Mouse (Mus musculus): ENCODE results near the gene Gsk3b. TPM values are rescaled to one million over a fixed set of nuclear protein-coding genes. Genes with fewer than 3 reads are reported as not detected.

Gsk3b gene
- total and polyA plus RNA-seq, 2 experiments from 2014 or later = 31.5 to 37.4 TPM

DNA sequence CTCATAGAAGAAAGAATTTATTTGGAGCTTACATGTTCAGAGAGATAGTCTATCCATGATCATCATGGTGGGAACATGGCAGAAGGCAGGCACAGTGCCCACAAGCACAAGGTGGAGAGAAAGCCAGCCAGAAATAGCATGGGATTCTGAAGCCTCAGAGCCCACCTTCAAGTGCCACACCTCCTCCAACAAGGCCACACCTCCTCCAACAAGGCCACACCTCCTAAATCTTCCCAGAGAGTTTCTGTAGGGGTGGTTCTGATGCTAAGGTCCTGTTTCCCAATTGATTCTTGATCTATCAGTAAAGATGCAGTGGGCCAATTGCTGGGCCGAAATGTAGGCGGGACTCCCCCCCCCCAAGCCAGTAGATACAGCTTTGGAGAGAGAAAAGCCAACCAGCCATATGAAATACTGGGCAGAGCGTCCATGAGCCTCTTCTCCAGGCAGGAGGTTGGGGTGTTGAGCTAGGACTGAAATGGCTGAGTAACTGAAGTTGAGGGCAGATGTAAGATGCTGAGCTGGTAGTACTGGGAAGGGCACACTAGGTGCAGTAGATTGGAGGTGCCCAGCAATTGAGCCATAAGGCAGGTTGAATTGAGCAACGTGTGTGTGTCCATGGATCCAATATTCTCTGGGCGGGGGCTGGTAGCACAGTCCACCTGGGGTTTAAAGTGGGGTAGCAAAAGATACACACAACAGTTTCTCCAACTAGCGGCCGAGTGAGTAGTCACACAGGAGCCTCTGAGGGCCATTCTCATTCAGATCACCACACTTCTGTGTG, 76.2 kb downstream of the Gsk3b start:
- Histone ChIP-seq H3K4me2 (ENCODE audit: low read depth, low read length) (no peak overlapping the region), H3K4me1 (ENCODE audit: control insufficient read depth, insufficient read depth) (no peaks in the 10 kb centered on the region), H3K27ac (ENCODE audit: low read depth) (no peak overlapping the region), H3K4me3 (ENCODE audit: low read depth, low read length) (no peak overlapping the region), H3K36me3 (replicated peaks; ENCODE audit: control insufficient read depth, insufficient read depth, low read length) (0 out of 2 replicates have a peak, but pooled peaks cover 4% of the 10 kb centered on the region), H3K27me3 (ENCODE audit: control insufficient read depth, insufficient read depth, low read length) (no peaks in the 10 kb centered on the region), H3K9me3 (replicated peaks; ENCODE audit: control insufficient read depth, low read length) (no peaks in the 10 kb centered on the region), H3K9ac (replicated peaks; ENCODE audit: low read depth, low read length) (no peak overlapping the region)
- TF ChIP-seq CTCF (IDR thresholded peaks at IDR 0.05; ENCODE audit: low read depth) (no peak), EP300 (IDR thresholded peaks at IDR 0.05; ENCODE audit: low read depth) (no peak)
- WGBS = 94% methylated on average over 7 of the region's 7 CpGs
- DNase-seq (ENCODE audit: low spot score) (no peak), ATAC-seq (ENCODE audit: insufficient read depth, low read depth) (no peak)

DNA sequence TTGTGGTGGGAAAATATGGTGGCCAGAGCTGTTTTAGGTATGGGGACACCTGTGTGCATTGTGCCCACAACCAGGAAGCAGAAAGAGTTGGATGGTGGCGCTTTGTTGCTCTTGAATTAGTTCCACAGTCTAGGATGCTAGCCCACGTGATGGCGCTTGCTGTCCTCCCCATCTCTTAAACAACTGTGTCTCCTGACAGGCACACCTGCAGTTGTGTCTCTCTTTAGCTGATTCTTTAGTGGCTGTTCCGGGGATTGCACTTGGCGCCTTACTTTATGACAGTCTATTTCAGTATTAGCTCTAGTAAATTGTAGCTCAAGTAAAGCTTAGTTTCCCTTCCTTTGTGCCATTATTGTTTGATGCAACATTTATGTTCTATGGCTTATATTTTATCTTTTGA, 80.2 kb downstream of the Gsk3b start:
- H3K9me3 ChIP-seq (replicated peaks; ENCODE audit: control insufficient read depth, low read length) = no peaks in the 10 kb centered on the region
- no peaks in the 10 kb centered on the region for H3K27me3 ChIP-seq (ENCODE audit: control insufficient read depth, insufficient read depth, low read length)
- peaks cover 16% of the 10 kb centered on the region for H3K36me3 ChIP-seq (replicated peaks; ENCODE audit: control insufficient read depth, insufficient read depth, low read length)
- 94% methylated on average over 5 of the region's 5 CpGs for WGBS
- H3K4me3 ChIP-seq (ENCODE audit: low read depth, low read length) = no peak overlapping the region
- ATAC-seq (ENCODE audit: insufficient read depth, low read depth) (no peak), DNase-seq (ENCODE audit: low spot score) (no peak)
- H3K9ac ChIP-seq (replicated peaks; ENCODE audit: low read depth, low read length) = no peak overlapping the region
- no peak for TF ChIP-seq EP300 (IDR thresholded peaks at IDR 0.05; ENCODE audit: low read depth)
- no peak for TF ChIP-seq CTCF (IDR thresholded peaks at IDR 0.05; ENCODE audit: low read depth)
- H3K4me2 ChIP-seq (ENCODE audit: low read depth, low read length) = no peak overlapping the region
- no peak overlapping the region for H3K27ac ChIP-seq (ENCODE audit: low read depth)
- H3K4me1 ChIP-seq (ENCODE audit: control insufficient read depth, insufficient read depth) = peaks cover 6% of the 10 kb centered on the region

DNA sequence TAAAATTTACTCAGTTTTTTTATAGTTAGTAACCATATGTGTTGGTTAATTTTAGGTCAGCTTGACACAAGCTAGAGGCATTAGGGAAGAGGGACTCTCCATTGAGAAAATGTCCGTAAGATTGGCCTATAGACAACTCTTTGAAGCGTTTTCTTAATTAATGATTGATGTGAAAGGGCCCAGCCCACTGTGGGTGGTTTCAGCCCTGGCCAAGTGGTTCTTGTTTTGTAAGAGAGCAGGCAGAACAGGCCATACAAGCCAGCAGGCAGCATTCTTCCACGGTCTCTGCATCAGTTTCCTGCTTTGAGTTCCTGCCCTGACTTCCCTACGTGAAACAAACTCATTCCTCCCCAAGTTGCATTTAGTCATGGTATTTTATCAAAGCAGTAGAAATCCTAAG, 90.3 kb downstream of the Gsk3b start:
- TF ChIP-seq CTCF (IDR thresholded peaks at IDR 0.05; ENCODE audit: low read depth) = no peak
- TF ChIP-seq EP300 (IDR thresholded peaks at IDR 0.05; ENCODE audit: low read depth) = no peak
- H3K36me3 ChIP-seq (replicated peaks; ENCODE audit: control insufficient read depth, insufficient read depth, low read length) = peaks cover 2% of the 10 kb centered on the region; the same call in 1 of the 2 replicates
- H3K4me3 ChIP-seq (ENCODE audit: low read depth, low read length) = no peak overlapping the region
- no peaks in the 10 kb centered on the region for H3K27me3 ChIP-seq (ENCODE audit: control insufficient read depth, insufficient read depth, low read length)
- no peak overlapping the region for H3K4me2 ChIP-seq (ENCODE audit: low read depth, low read length)
- H3K4me1 ChIP-seq (ENCODE audit: control insufficient read depth, insufficient read depth) = 0 out of 2 replicates have a peak, but pooled peaks cover 6% of the 10 kb centered on the region
- DNase-seq (ENCODE audit: low spot score) (no peak), ATAC-seq (ENCODE audit: insufficient read depth, low read depth) (no peak)
- no peak overlapping the region for H3K27ac ChIP-seq (ENCODE audit: low read depth)
- no peak overlapping the region for H3K9ac ChIP-seq (replicated peaks; ENCODE audit: low read depth, low read length)
- 90% methylated on average over 4 of the region's 4 CpGs for WGBS
- H3K9me3 ChIP-seq (replicated peaks; ENCODE audit: control insufficient read depth, low read length) = no peaks in the 10 kb centered on the region

DNA sequence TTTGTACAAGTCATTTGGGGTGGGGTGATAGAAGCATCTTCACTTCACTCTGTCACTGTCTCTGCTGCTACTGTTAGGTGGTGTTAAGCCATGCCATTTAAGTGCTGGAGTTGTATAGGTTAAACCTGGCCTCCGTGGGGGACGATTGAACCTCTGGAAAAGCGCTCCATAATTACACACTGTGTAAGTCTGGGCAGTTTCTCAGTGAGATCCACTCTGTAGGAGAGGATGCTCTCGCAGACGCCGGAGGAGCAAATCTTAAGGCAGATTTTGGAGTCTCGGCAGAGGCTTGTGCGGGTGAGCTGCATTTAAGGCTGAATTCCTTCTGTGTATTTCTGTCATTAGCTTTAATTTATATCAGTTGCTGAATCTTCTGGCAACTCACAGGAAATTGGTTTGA, 92.6 kb downstream of the Gsk3b start:
- no peaks in the 10 kb centered on the region for H3K9me3 ChIP-seq (replicated peaks; ENCODE audit: control insufficient read depth, low read length)
- no peaks in the 10 kb centered on the region for H3K27me3 ChIP-seq (ENCODE audit: control insufficient read depth, insufficient read depth, low read length)
- DNase-seq (ENCODE audit: low spot score) (no peak), ATAC-seq (ENCODE audit: insufficient read depth, low read depth) (no peak)
- no peak overlapping the region for H3K4me2 ChIP-seq (ENCODE audit: low read depth, low read length)
- 91% methylated on average over 8 of the region's 8 CpGs for WGBS
- H3K4me3 ChIP-seq (ENCODE audit: low read depth, low read length) = no peak overlapping the region
- H3K27ac ChIP-seq (ENCODE audit: low read depth) = no peak overlapping the region
- peaks cover 8% of the 10 kb centered on the region for H3K4me1 ChIP-seq (ENCODE audit: control insufficient read depth, insufficient read depth)
- H3K36me3 ChIP-seq (replicated peaks; ENCODE audit: control insufficient read depth, insufficient read depth, low read length) = peaks cover 10% of the 10 kb centered on the region
- no peak for TF ChIP-seq CTCF (IDR thresholded peaks at IDR 0.05; ENCODE audit: low read depth)
- TF ChIP-seq EP300 (IDR thresholded peaks at IDR 0.05; ENCODE audit: low read depth) = no peak
- no peak overlapping the region for H3K9ac ChIP-seq (replicated peaks; ENCODE audit: low read depth, low read length)

DNA sequence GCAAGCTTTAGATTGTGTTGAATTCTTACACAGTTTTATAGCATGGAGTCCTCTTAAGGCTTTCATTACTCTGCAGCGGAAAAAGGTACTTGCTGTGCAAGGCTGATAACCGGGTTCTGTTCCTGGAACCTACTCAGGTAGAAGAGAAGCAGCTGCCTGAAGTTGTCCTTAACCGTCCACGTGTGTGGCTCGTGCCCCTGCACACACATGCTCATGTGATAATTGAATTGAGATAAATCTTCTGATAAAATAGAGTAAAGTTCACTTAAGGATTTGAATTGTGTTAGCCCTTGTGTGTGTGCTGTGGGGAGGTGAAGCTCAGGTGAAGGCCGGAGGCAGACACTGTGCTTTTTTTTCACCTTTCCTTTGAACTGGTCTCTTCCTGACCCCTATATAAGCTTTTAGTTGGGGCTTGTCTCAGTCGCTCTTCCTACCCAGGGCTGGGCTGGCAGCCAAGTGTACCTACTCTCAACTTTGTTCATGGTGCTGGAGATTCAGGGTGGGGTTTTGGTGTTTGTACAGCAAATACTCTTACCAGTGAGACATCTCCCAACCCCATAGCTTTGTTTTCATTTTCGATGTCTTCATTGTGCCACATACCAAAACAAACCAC, 96.0 kb downstream of the Gsk3b start:
- H3K36me3 ChIP-seq (replicated peaks; ENCODE audit: control insufficient read depth, insufficient read depth, low read length) = peaks cover 21% of the 10 kb centered on the region
- no peak for DNase-seq (ENCODE audit: low spot score)
- ATAC-seq (ENCODE audit: insufficient read depth, low read depth) = no peak
- no peaks in the 10 kb centered on the region for H3K9me3 ChIP-seq (replicated peaks; ENCODE audit: control insufficient read depth, low read length)
- no peak overlapping the region for H3K9ac ChIP-seq (replicated peaks; ENCODE audit: low read depth, low read length)
- no peak for TF ChIP-seq CTCF (IDR thresholded peaks at IDR 0.05; ENCODE audit: low read depth)
- no peak for TF ChIP-seq EP300 (IDR thresholded peaks at IDR 0.05; ENCODE audit: low read depth)
- H3K4me1 ChIP-seq (ENCODE audit: control insufficient read depth, insufficient read depth) = peaks cover 8% of the 10 kb centered on the region
- no peak overlapping the region for H3K4me3 ChIP-seq (ENCODE audit: low read depth, low read length)
- H3K27me3 ChIP-seq (ENCODE audit: control insufficient read depth, insufficient read depth, low read length) = no peaks in the 10 kb centered on the region
- 55% methylated on average over 8 of the region's 8 CpGs for WGBS
- H3K27ac ChIP-seq (ENCODE audit: low read depth) = no peak overlapping the region
- H3K4me2 ChIP-seq (ENCODE audit: low read depth, low read length) = no peak overlapping the region

Data from heart, postnatal 0 days (tissue).